Mouse (Mus musculus) embryonic fibroblast, embryonic 13.5 days (primary cell): ENCODE results near the gene Tubal3.

Experiments used
- CTCF ChIP-seq: IDR thresholded peaks from 2 replicates; pipeline ENCODE4 v1.5.1; 2011; ENCODE audit warnings: mild to moderate bottlenecking, control low read depth, low read length, moderate library complexity, borderline replicate concordance; ENCODE audit not compliant: insufficient read depth
- POLR2A ChIP-seq: IDR thresholded peaks from 2 replicates; pipeline ENCODE4 v1.6.1; 2011; ENCODE audit warnings: low read depth, mild to moderate bottlenecking, control low read depth, low read length, moderate library complexity

DNA sequence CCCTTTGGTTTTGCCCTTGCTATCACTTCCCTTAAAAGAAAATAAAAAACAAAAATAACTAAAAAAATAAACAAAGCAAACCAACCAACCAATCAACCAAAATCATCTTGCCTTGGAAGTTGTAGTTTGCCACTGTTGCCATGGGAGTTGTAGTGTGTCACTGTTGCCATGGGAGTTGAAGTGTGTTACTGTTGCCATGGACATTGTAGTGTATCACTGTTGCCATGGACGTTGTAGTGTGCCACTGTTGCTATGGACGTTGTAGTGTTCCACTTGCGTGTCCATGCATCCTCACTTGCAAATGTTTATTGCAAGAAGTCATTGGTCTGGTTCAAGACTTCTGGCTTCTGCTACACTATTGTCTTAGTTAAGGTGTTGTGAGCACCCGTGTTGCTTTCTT lies 29.2 kb downstream of the Tubal3 start:
- TF ChIP-seq CTCF (no peak), POLR2A (no peak)
